Mouse (Mus musculus) limb, embryonic 15.5 days (tissue): ENCODE data around the gene Gm49368. TPM values are rescaled to one million over a fixed set of nuclear protein-coding genes. Genes with fewer than 3 reads are reported as not detected.
"Not testable (repeated sequence)": the region's sequence is repeated elsewhere in the genome, so short reads cannot be mapped to it uniquely, and the experiment has no call there.

ENCODE experiments used
- ATAC-seq: fragments of 200-750 bp; cut with Nextera tagmentation; 2 replicates; pipeline ENCODE4 v1.8.0; 2017; ENCODE audit warnings: low read depth, moderate TSS enrichment; ENCODE audit not compliant: insufficient number of reproducible peaks, low FRiP score, low TSS enrichment
- H3K27ac ChIP-seq: fragments of 300-500 bp; sonication (generic); 2 replicates; pipeline ENCODE4 v1.5.1; 2015; ENCODE audit warnings: moderate library complexity, mild to moderate bottlenecking, inconsistent platforms
- H3K27me3 ChIP-seq: fragments of 300-500 bp; sonication (generic); 2 replicates; pipeline ENCODE4 v1.6.1; 2015; ENCODE audit warnings: inconsistent platforms
- H3K36me3 ChIP-seq: fragments of 300-500 bp; sonication (generic); 2 replicates; pipeline ENCODE4 v1.6.1; 2015; ENCODE audit warnings: inconsistent platforms
- H3K4me1 ChIP-seq: fragments of 300-500 bp; sonication (generic); 2 replicates; pipeline ENCODE4 v1.6.1; 2015; ENCODE audit warnings: inconsistent platforms
- H3K4me2 ChIP-seq: fragments of 300-500 bp; sonication (generic); 2 replicates; pipeline ENCODE4 v1.6.1; 2015; ENCODE audit warnings: mild to moderate bottlenecking, inconsistent platforms
- H3K4me3 ChIP-seq: fragments of 300-500 bp; sonication (generic); 2 replicates; pipeline ENCODE4 v1.5.1; 2015; ENCODE audit warnings: mild to moderate bottlenecking, inconsistent platforms
- H3K9ac ChIP-seq: fragments of 300-500 bp; sonication (generic); 2 replicates; pipeline ENCODE4 v1.6.1; 2015; ENCODE audit warnings: inconsistent platforms
- H3K9me3 ChIP-seq: fragments of 300-500 bp; sonication (generic); 2 replicates; pipeline ENCODE4 v1.6.1; 2016; ENCODE audit warnings: inconsistent platforms
- WGBS: fragments of 180-500 bp; shearing (Covaris S2); methylation state at CpG from one replicate; pipeline ENCODE4 v1.1.7; 2015; 5-methylcytosine and 5-hydroxymethylcytosine counted together
- polyA plus RNA-seq: library from polyadenylated mRNA; unstranded; fragments of >200 nt; fragmentation: Nextera tagmentation; extraction: Ambion mirVana; gene quantifications from 2 replicates; pipeline ENCODE4 v1.2.1, GENCODE M21; 2015

Gene Gm49368
- polyA plus RNA-seq, result not detected in 2 replicates

- H3K4me3 ChIP-seq, result no peak within 1 kb of the TSS
- H3K4me2 ChIP-seq, result no peak within 1 kb of the TSS
- 80% methylated on average over 7 of the region's 7 CpGs for WGBS
- no peaks in the 10 kb centered on the region for H3K36me3 ChIP-seq
- no peak within 1 kb of the TSS for H3K27ac ChIP-seq
- ATAC-seq, result no peak
- no peaks in the 10 kb centered on the region for H3K9me3 ChIP-seq
- no peak within 1 kb of the TSS for H3K9ac ChIP-seq
- no peaks in the 10 kb centered on the region for H3K4me1 ChIP-seq
- no peaks in the 10 kb centered on the region for H3K27me3 ChIP-seq
Measured at GRCm38 (mm10) chr7:128062456-128062855, at the start of gene Gm49368, which contains the start of gene Itgam. Gene Gm49368, plus strand, starts transcription at chr7:128062683. Gene Itgam, plus strand, starts transcription at chr7:128062640.

GRCm38 (mm10) chr7:128013116-128013515, 49.4 kb upstream of the Gm49368 start:
- no peak overlapping the region for H3K9ac ChIP-seq
- WGBS, result 86% methylated on average over 13 of the region's 13 CpGs

DNA sequence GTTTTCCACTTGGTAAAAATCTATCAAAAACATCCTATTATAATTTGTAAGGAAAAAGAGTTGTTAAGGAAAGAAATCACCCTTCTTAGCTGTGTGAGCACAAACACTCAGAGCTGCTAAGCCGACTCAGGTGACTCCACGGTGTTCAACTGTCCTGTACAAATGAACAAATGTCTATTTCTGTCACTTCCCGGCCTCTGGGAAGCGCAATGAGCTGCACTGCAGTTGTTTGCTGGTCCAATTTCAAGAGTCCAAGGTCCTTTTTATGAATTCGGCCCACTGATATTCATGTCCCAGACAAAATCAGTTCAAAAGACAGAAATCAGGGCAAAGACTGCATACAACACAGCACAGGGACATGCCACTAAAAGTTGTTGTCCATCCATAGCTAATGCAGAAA, 46.3 kb upstream of the Gm49368 start:
- WGBS, result 80% methylated on average over 5 of the region's 5 CpGs
- not testable (repeated sequence) for H3K27ac ChIP-seq, H3K36me3 ChIP-seq, H3K9me3 ChIP-seq, H3K4me1 ChIP-seq, ATAC-seq, H3K27me3 ChIP-seq, H3K9ac ChIP-seq, H3K4me2 ChIP-seq, H3K4me3 ChIP-seq

More at GRCm38 (mm10) chr7:128013116-128013515, 49.4 kb upstream of the Gm49368 start:
- H3K9me3 ChIP-seq, result no peaks in the 10 kb centered on the region
- peaks cover 10% of the 10 kb centered on the region; the same call in 1 of the 2 replicates for H3K4me1 ChIP-seq
- H3K27me3 ChIP-seq, result peaks cover 10% of the 10 kb centered on the region
- no peak for ATAC-seq
- H3K4me3 ChIP-seq, result no peak overlapping the region
- H3K36me3 ChIP-seq, result no peaks in the 10 kb centered on the region
- H3K27ac ChIP-seq, result no peak overlapping the region
- no peak overlapping the region for H3K4me2 ChIP-seq

DNA sequence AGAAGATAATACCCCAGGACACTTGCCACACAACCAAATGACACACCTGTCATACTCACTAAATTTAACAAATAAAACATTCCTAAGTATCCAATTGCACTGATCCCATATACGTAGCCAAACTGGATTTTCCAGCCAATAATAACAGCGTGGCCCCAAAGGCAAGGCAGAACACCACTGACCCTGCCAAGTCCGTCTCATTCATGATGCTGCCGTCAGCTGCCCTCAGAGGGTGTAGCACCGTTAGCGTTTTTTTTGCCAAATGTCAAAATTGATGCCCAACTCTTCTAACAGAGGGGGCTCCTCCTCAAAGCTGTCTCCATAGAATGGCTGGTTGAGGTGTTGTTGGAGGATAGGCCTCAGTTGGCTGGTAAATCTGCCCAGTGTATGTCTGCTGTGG, 45.8 kb upstream of the Gm49368 start:
- Histone ChIP-seq H3K9ac (no peak overlapping the region), H3K36me3 (no peaks in the 10 kb centered on the region), H3K4me1 (0 out of 2 replicates have a peak, but pooled peaks cover 5% of the 10 kb centered on the region), H3K4me2 (no peak overlapping the region), H3K4me3 (no peak overlapping the region), H3K9me3 (no peaks in the 10 kb centered on the region), H3K27ac (no peak overlapping the region), H3K27me3 (no peaks in the 10 kb centered on the region)
- no peak for ATAC-seq
- WGBS, result 61% methylated on average over 6 of the region's 6 CpGs

- Histone ChIP-seq H3K4me1 (0 out of 2 replicates have a peak, but pooled peaks cover 5% of the 10 kb centered on the region), H3K9ac (no peak overlapping the region), H3K27ac (no peak overlapping the region), H3K27me3 (no peaks in the 10 kb centered on the region), H3K9me3 (no peaks in the 10 kb centered on the region), H3K4me3 (no peak overlapping the region), H3K36me3 (no peaks in the 10 kb centered on the region), H3K4me2 (no peak overlapping the region)
- 89% methylated on average over 3 of the region's 3 CpGs for WGBS
- no peak for ATAC-seq
Measured at GRCm38 (mm10) chr7:128018275-128018674, 44.2 kb upstream of the Gm49368 start.

GRCm38 (mm10) chr7:128019187-128019586, 43.3 kb upstream of the Gm49368 start:
- H3K9me3 ChIP-seq, result no peaks in the 10 kb centered on the region
- H3K36me3 ChIP-seq, result no peaks in the 10 kb centered on the region
- no peaks in the 10 kb centered on the region for H3K27me3 ChIP-seq
- H3K4me1 ChIP-seq, result 0 out of 2 replicates have a peak, but pooled peaks cover 5% of the 10 kb centered on the region
- H3K27ac ChIP-seq, result no peak overlapping the region
- H3K9ac ChIP-seq, result no peak overlapping the region
- WGBS, result 83% methylated on average over 2 of the region's 2 CpGs
- ATAC-seq, result no peak
- H3K4me3 ChIP-seq, result no peak overlapping the region
- no peak overlapping the region for H3K4me2 ChIP-seq

- H3K4me2 ChIP-seq, result no peak overlapping the region
- H3K4me1 ChIP-seq, result no peaks in the 10 kb centered on the region
- no peak overlapping the region for H3K4me3 ChIP-seq
- 65% methylated on average over 8 of the region's 8 CpGs for WGBS
- no peaks in the 10 kb centered on the region for H3K36me3 ChIP-seq
- no peak for ATAC-seq
- H3K9me3 ChIP-seq, result no peaks in the 10 kb centered on the region
- H3K9ac ChIP-seq, result no peak overlapping the region
- H3K27me3 ChIP-seq, result no peaks in the 10 kb centered on the region
- H3K27ac ChIP-seq, result no peak overlapping the region
Measured at GRCm38 (mm10) chr7:128022974-128023373, 39.5 kb upstream of the Gm49368 start.

DNA sequence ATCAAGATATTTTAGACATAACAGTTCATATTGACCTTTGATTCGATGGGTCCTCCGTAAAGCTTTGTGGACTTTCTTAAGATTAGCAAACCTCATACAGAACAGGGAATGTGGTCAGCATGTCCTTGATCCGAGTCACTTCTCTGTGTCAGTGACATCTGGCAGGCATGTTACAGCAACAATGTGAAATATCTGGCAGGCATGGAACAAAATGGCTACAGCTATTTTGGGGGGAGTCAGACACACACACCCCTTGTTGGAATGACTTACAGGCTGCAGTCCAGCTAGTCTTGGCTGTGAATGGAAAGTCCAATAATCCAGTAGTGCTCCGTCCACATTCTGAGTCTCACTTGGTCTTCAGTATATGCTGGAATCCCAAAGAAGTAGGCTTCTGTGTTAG, 38.9 kb upstream of the Gm49368 start:
- Histone ChIP-seq H3K9me3 (no peaks in the 10 kb centered on the region), H3K4me2 (no peak overlapping the region), H3K4me1 (no peaks in the 10 kb centered on the region), H3K36me3 (no peaks in the 10 kb centered on the region), H3K27ac (no peak overlapping the region), H3K9ac (no peak overlapping the region), H3K27me3 (no peaks in the 10 kb centered on the region), H3K4me3 (no peak overlapping the region)
- WGBS, result 85% methylated on average over 4 of the region's 4 CpGs
- no peak for ATAC-seq

GRCm38 (mm10) chr7:128024364-128024763, 38.1 kb upstream of the Gm49368 start:
- no peak for ATAC-seq
- no peaks in the 10 kb centered on the region for H3K9me3 ChIP-seq
- H3K27me3 ChIP-seq, result no peaks in the 10 kb centered on the region
- no peak overlapping the region for H3K9ac ChIP-seq
- H3K4me2 ChIP-seq, result no peak overlapping the region
- no peaks in the 10 kb centered on the region for H3K36me3 ChIP-seq
- WGBS, result 89% methylated on average over 9 of the region's 9 CpGs
- H3K4me1 ChIP-seq, result no peaks in the 10 kb centered on the region
- no peak overlapping the region for H3K27ac ChIP-seq
- H3K4me3 ChIP-seq, result no peak overlapping the region

GRCm38 (mm10) chr7:128024932-128025331, 37.6 kb upstream of the Gm49368 start:
- Histone ChIP-seq H3K36me3 (no peaks in the 10 kb centered on the region), H3K9ac (no peak overlapping the region), H3K27ac (no peak overlapping the region), H3K4me1 (no peaks in the 10 kb centered on the region), H3K27me3 (no peaks in the 10 kb centered on the region), H3K4me2 (no peak overlapping the region), H3K9me3 (no peaks in the 10 kb centered on the region), H3K4me3 (no peak overlapping the region)
- WGBS, result 72% methylated on average over 4 of the region's 4 CpGs
- ATAC-seq, result no peak

- 76% methylated on average over 4 of the region's 4 CpGs for WGBS
- H3K9me3 ChIP-seq, result no peaks in the 10 kb centered on the region
- no peaks in the 10 kb centered on the region for H3K27me3 ChIP-seq
- no peak overlapping the region for H3K27ac ChIP-seq
- H3K4me2 ChIP-seq, result no peak overlapping the region
- ATAC-seq, result no peak
- no peaks in the 10 kb centered on the region for H3K4me1 ChIP-seq
- H3K4me3 ChIP-seq, result no peak overlapping the region
- no peak overlapping the region for H3K9ac ChIP-seq
- H3K36me3 ChIP-seq, result no peaks in the 10 kb centered on the region
Measured at GRCm38 (mm10) chr7:128025381-128025780, 37.1 kb upstream of the Gm49368 start.

- Histone ChIP-seq H3K27me3 (no peaks in the 10 kb centered on the region), H3K27ac (no peak overlapping the region), H3K9ac (no peak overlapping the region), H3K4me3 (no peak overlapping the region), H3K4me1 (no peaks in the 10 kb centered on the region), H3K9me3 (no peaks in the 10 kb centered on the region), H3K36me3 (no peaks in the 10 kb centered on the region), H3K4me2 (no peak overlapping the region)
- 41% methylated on average over 9 of the region's 9 CpGs for WGBS
- ATAC-seq, result no peak
Measured at GRCm38 (mm10) chr7:128031403-128031976, 31.0 kb upstream of the Gm49368 start.
